Mouse (Mus musculus) adipose tissue, adult 10 weeks (tissue): ENCODE results near the gene Rem2. TPM values are rescaled to one million over a fixed set of nuclear protein-coding genes. Genes with fewer than 3 reads are reported as not detected.

ENCODE experiments used
- polyA plus RNA-seq: library from polyadenylated mRNA; stranded (reverse); fragments of 350-450 nt; fragmentation: Illumina TruSeq; extraction: RNeasy Lipid Tissue Mini Kit (QIAGEN cat#74804); gene quantifications from one replicate; pipeline ENCODE4 v1.2.3, GENCODE M21; 2014; ENCODE audit warnings: low read depth, low replicate concordance

Gene Rem2
- 0.63 TPM for polyA plus RNA-seq

GRCm38 (mm10) chr14:54475941-54476844 is at the start of gene Rem2:
Gene Rem2, plus strand, starts transcription at chr14:54476100.

DNA sequence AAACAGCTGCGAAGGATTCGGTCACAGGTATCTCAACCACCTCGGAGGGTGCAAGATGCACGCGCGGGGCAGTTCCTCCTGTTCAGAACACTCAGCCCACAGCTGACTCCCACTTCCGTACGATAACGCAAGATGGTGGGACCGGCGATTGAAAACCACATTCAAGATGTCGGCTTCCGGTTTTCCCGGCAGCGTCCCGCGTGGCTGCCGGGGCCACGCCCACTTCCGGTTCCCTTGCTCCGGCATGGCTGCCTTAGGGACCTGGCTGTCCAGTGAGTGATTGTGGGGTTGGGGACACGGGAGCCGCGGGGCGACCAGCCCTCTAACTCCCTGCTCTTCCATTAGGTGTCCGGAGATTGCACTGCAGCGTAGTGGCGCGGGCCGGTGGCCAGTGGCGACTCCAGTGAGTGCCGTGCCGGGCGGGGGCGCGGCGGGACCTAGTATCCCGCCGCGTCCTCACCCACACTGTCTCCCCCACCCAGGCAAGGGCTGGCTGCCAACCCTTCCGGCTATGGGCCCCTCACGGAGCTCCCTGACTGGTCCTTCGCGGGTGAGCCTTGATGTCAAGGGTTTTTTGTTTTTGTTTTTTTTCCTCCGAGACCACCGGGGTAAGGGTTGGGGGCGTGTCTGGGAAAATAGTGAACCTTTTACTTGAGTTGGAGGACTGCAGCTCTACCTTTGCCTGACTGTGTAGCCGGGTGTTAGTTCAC is 49.1 kb upstream of the Rem2 start, which contains the start of gene Mrpl52:
Mrpl52 (plus strand) TSS at position 221 of the 710 bp plus-strand sequence.

GRCm38 (mm10) chr14:54431334-54432077 is 44.4 kb upstream of the Rem2 start, which contains the start of gene Mmp14:
Gene Mmp14, plus strand, starts transcription at chr14:54431612.

DNA sequence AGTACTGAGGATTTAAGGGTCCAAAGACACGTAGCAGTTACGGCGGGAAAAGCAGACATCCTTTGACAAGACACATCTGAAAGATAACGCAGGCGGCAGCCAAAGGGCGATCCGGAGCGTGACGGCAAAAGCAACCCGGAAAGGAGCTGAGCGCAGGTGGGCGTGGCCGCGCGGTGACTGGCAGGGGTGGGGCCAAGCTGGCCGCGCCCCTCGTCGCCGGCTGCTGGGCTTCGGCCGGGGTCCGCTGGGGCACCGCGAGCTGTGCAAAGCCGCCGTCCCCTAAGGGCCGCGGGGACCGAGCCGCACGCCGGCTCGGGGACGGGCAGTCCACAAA is 12.0 kb upstream of the Rem2 start, which contains the start of gene Lrp10:
Lrp10 (plus strand) TSS at position 179 of the 334 bp plus-strand sequence.

Other genes starting within 250 kb of the Rem2 start
- 250 TPM for gene Dad1, start 222.0 kb upstream of the Rem2 start, polyA plus RNA-seq
- gene Abhd4, start 221.9 kb upstream of the Rem2 start, polyA plus RNA-seq: 85.2 TPM
- not detected for gene Olfr49, start 191.2 kb upstream of the Rem2 start, polyA plus RNA-seq
- gene Oxa1l, start 115.3 kb upstream of the Rem2 start, polyA plus RNA-seq: 52.2 TPM
- 6.5 TPM for gene Slc7a7, start 58.3 kb upstream of the Rem2 start, polyA plus RNA-seq
- 215 TPM for gene Mrpl52, start 49.2 kb upstream of the Rem2 start, polyA plus RNA-seq
- gene Mmp14, start 44.5 kb upstream of the Rem2 start, polyA plus RNA-seq: 66.6 TPM
- gene Lrp10, start 12.0 kb upstream of the Rem2 start, polyA plus RNA-seq: 74.3 TPM
- gene Prmt5, start 41.4 kb downstream of the Rem2 start, polyA plus RNA-seq: 33.9 TPM
- gene Haus4, start 78.5 kb downstream of the Rem2 start, polyA plus RNA-seq: 59.7 TPM
- 27.0 TPM for gene Ajuba, start 101.5 kb downstream of the Rem2 start, polyA plus RNA-seq
- 5.2 TPM for gene 4931414P19Rik, start 129.9 kb downstream of the Rem2 start, polyA plus RNA-seq
- gene Psmb5, start 141.9 kb downstream of the Rem2 start, polyA plus RNA-seq: 157 TPM
- not detected for gene Psmb11, start 145.3 kb downstream of the Rem2 start, polyA plus RNA-seq
- not detected for gene Gm17606, start 164.9 kb downstream of the Rem2 start, polyA plus RNA-seq
- gene Cdh24, start 165.3 kb downstream of the Rem2 start, polyA plus RNA-seq: 3.1 TPM
- 32.2 TPM for gene 1700123O20Rik, start 210.1 kb downstream of the Rem2 start, polyA plus RNA-seq
- gene Acin1, start 210.8 kb downstream of the Rem2 start, polyA plus RNA-seq: 139 TPM
- 0.12 TPM for gene Gm29776, start 222.7 kb downstream of the Rem2 start, polyA plus RNA-seq
- 0.51 TPM for gene Cebpe, start 236.1 kb downstream of the Rem2 start, polyA plus RNA-seq